Mouse (Mus musculus) kidney, postnatal 14 days (tissue): ENCODE results near the gene Fiz1.

ENCODE experiments used
- DNase-seq: peaks from one replicate; pipeline ENCODE4 v3.0.0; 2022; ENCODE audit warnings: mixed read lengths

The Fiz1 gene

DNA sequence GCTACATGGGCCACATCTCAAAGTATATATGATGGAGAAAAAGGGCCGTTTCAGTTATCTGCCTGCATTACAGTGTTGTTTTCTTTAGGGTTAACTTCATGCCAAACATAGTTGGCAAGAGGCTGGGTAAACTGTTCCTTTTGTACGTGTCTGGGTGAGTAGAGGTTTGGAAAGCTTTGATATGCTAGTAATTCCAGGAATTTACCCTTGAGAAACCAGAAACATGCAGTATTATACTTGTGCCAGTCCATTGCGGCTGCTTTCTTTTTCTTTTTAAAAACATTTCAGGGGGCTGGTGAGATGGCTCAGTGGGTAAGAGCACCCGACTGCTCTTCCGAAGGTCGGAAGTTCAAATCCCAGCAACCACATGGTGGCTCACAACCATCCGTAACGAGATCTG lies 17.6 kb downstream of the Fiz1 start:
- DNase-seq, result no peak

DNA sequence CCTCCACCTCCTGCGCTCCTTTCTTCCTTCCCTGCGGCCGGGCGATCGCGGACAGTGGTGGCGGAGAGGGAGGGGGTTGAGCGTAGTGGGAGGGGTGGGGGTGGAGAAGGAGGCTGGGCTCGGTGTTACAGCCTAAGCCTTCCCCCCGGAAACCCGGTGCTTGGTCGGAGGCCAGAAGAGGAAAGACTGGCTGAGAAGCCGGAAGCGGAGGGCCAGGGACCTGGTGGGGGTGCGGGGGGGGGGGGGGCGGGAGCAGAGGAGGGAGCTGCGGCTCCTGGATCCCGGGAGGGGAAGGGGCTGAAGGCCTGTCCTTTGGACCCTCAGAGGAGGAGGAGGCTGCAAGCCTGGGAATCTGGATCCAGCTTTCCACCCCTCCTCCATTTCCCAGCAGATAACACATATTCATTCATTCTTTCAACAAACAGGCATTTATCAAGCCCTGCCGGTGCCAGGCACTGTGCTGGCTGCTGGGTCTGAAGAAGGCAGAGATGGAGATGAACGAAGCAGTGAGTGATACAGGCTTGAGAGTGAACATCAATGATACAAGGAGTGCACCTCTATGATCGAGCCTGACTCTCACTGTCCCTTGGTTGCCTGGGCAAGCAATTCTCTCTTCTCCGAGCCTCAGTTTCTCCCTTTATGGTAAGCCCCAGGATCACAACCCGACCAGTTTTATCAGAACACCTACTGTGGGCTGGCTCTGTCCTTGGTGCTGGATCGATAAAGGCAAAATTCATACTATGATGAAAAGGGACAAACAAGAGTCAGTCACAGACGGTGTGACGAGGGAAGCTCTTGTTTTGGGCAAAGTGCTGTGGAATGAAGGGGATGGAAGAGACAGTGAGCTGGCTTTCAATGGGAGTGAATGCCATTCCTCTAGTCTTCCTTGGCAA lies 18.2 kb downstream of the Fiz1 start, which contains the start of gene Zfp579:
TSS of gene Zfp579 (minus strand) at position 156 of the 893 bp plus-strand sequence.
- DNase-seq, result peak; percentile 94

DNA sequence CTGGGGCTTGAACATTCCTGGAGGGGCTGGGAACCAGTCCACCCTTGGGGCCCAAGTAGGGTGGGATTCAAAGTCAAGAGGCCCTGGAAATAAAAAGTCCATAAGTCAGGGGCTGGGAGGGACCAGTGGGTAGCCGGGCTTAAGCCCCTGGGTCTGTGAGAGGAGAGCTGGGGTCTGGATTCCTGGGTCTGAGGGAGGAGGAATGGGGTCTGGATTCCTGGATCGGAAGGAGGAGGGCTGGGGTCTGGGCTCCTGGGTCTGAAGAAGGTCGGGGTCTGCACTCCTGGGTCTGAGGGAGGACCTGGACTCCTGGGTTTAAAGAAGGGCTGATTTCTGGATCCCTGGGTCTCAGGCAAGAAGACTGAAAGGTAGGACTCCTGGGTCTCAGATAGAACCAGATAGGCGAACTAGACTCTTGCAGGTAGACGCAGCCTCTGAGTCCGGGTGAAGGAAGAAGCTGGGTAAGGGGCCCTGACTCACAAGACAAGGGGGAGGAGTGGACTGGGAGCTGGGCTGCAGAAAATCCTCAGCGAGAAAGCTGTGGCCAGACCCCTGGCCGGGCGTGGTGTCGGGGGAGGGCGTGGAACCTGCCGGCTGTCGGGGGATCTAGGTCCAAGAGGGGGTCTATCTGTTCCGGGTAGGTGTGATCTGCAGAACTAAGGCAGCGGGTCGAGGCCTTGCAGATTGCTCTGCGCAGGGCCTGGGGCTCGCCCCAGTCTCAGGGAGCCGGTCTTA lies 19.1 kb downstream of the Fiz1 start:
- DNase-seq, result no peak

DNA sequence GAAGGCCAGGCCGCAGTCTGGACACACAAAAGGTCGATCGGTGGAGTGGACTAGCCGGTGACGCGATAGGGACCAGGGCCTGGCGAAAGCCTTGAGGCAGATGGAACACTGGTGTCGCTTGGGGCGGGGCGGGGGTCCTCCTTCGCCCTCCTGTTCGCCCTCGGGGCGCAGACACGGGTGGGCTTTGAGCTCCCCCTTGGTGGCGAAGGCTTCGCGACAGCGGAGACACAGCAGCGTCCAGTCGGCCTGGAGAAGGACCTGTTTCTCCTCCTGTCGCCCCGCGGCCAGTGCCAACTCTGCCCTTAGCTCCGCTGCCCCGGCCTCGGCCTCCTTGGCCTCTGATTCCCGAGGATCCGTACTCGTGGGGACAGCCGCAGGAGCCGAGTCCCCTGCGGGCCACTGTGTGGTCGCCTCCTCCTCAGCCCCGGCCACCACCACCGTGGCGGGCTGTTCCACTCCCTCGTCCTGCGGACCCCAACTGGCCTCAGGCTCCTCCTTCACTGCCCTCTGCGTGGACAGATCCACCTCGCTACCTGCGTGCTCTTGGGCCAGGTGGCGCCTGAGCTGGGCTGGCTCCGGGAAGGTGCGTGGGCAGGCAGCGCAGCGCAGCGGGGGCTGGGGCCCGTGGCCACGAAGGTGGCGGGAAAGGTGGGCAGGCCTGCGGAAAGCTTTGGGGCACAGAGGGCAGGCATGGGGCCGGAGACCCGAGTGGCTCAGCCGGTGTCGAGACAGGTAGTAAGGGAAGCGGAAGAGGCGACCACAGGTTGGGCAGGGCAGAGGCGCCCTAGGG lies 20.3 kb downstream of the Fiz1 start:
- DNase-seq, result no peak

DNA sequence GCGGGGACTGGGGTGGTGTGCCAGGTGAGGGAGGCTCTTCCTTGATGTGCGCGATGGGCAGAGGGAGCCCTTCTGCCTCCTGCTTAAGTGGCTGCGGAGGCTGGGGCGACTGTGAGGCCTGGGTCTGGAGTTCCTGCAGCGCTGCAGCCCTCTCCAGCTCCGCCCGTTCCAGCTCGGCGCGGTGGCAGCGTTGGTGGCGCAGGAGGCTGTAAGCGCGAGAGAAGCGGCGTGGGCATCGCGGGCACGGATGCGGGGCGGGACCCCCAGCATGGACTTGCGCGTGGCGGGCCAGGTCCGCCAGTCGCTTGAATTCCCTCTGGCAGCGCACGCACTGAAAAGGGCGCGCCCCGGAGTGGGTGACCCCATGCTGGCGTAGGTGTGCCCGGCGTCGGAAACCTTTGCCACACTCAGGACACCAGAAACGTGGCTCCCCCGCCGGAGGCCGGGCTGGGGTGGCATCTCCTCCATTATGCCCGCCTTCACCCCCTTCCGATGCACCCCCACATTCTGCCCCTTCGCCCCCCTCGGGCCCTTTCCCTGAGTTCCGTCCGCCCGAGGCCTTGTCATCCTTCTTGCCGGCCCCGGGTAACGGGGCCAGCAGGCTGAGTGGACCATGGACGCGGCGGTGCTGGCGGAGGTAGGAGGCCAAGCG lies 21.0 kb downstream of the Fiz1 start:
- DNase-seq, result no peak

DNA sequence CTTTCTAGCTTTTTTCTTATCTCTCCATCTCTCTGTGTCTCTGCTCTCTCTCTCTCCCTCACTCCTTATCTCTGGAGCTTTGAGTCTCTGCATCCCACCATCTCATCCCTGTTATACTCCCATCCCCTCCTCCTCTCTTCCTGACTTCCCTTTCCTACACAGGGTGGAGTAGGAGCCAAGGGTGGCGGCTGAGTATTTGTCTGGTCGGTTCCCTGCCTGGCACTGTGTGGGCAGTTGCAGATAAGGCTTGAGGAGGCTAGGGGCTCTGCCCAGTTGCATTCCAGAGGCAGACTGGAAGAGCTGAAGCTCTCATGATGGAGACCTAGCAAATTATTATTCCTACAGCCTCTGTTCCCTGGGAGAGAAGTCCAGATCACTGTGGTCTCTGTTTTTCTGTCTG lies 26.2 kb downstream of the Fiz1 start:
- no peak for DNase-seq

DNA sequence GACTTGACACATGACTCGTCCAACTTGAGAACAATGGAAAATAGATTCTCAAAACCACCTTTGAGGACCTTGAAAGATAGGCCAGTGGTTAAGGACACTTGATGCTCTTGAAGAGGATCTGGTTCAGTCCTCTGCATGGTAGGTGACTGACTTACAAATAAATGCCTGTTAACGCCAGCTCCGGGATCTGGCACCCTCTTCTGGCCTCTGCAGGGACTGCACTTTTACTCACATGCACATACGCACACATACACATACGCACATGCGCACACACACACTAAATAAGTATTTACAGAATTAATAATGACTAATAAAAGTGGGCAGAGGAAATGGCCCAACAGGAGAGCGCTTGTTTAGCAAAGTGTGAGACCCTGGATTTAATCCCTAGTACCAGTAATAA lies 37.7 kb downstream of the Fiz1 start:
- DNase-seq, result no peak

DNA sequence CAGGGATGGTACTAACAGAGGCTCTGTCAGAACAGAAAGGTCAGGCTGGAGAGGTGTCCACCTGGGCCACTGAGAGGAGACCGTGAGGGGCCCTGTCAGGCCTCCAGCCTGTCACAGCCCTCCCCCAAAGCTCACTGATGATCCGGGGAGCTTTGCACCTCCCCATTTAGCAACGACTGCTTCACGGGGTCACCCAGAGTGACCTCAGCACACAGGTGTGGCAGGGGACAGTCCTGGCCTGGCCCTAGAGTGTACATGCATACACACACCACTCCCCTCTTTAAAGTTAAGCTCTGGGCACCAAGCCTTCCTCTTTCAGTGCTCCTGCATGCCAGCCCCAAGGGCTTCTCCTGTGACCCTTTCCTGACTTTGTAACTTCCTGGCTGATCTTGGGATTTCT lies 39.0 kb downstream of the Fiz1 start:
- DNase-seq, result no peak

DNA sequence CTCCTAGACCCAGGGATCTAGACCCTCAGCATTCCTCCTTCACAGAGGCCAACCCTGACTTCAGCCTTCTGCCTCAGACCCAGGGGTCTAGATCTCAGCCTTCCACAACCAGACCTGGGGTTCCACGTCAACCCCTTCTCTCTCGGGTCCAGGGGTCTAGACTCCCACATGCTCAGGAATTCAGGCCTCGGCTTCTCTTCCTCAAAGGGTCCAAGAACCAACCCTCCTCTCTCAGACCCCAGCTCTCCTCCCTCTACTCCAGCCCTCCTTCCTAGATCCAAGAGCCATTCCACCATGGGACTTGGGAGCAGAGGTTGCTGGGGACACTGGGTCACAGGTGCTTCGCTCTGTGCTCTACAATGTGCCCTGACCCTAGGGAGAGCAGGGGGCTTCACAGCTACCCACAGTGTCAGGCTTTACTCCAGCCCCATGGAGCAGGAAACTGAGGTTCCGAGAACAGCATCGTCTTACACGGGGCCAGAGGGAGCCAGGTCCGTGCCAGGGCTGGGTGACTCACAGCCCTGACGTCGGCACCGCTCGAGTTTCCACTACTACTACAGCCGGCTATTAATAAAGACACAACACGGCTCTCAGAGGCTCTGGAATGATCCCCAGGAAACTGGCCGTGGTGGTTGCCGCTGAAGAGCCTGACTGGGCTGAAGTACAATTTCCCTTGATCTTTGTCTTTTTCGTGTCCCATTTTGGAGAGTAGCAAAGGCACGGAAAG lies 42.0 kb downstream of the Fiz1 start:
- peak; percentile 22 for DNase-seq

DNA sequence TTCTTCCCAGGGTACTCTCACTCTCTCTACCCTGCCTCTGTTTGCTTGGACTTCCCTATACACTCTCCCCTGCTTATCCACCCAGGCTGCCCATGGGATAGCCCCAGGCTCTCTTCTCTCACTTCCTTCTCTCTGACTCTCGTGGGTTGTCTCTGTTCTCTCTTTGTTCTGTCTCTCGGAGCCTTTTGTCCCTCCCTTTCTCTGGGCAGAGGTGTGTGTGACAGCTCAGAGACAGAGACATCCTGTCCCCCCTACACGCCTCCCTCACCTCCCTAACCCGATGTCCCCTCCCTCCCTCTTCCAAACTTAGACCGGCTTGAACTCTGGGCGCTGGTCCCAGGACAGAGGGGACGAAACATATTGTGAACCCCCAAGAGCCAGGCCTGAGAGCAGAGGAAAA lies 42.8 kb downstream of the Fiz1 start:
- no peak for DNase-seq

DNA sequence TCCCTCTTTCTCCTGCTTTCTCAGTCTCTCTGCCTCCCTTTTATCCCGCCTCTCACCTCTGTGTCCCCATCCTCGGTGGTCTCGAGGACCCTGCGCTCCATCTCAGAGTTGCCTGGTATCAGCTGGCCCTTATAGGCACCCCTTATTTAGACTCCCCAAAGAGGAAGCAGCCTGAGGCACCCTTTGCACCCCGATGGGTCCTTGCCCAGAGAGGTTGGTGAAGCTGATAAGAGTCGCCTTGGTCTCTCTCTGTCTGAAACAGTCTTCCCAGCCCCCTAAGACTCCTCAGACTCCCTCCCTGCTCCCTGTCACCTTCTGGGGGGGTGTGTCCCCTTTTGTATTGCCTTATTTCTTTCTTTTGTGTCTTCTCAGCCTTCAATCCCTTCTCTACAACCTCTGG lies 43.4 kb downstream of the Fiz1 start, which contains the start of gene Sbk3:
TSS of gene Sbk3 (minus strand) at position 101 of the 400 bp plus-strand sequence.
- no peak for DNase-seq

DNA sequence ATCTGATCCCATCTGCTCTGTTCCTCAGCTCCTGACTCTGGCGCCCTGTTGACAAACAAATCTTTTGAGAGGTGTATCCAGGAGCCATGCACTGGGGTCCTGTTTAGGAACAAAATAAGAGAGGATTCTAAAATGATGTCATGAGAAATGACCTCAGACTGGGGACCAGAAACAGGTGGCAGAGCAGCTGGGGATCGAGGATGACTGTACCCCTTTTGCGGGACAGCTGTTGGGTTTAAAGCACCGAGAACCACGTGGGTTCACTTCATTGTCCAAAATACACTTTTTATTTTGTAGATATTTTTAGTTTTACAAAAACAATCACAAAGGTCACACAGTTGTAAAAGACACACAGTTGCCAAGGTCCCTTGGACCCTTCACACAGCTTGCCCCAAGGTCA lies 49.5 kb downstream of the Fiz1 start:
- DNase-seq, result no peak

DNA sequence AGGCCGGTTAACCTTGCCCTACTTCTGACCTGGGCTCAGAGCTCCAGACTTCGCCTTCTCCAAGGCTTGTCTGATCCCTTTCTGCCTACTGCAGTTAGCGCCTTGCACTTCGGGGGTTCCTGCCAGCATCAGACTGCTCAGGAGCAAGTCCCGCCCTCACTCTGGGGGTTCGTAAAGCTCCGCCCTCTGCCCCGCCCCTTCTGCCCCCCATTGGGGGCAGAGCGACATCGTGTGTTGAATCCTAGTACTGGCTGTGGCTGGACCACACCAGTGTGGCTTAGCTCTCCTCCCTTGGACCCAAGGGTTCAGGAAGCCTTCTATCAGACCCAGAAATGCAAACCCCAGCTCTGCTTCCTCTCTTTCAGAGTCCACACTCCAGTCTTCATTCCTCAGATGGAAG lies 50.2 kb downstream of the Fiz1 start, which contains the start of gene Sbk2:
TSS of gene Sbk2 (minus strand) at position 135 of the 400 bp plus-strand sequence.
- DNase-seq, result peak; percentile 86

DNA sequence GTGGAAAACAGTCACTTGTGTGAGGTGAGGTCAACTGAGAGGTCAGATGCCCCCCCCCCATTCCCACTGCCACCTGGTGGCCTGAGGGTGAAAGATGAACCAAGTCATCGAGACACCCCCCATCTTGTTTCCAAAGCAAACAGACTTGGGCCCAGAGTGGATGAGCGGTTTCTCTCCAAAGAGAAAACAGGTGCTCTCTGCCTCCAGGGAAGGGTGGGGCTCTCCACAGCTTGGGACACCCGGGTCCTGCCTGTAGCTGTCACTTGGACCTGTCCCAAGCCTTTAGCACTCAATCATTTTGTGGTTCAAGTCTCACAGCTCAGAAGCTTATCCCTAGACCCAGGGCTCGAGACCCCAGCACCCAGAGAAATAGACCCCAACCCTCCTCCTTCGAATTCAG lies 51.0 kb downstream of the Fiz1 start:
- DNase-seq, result no peak

DNA sequence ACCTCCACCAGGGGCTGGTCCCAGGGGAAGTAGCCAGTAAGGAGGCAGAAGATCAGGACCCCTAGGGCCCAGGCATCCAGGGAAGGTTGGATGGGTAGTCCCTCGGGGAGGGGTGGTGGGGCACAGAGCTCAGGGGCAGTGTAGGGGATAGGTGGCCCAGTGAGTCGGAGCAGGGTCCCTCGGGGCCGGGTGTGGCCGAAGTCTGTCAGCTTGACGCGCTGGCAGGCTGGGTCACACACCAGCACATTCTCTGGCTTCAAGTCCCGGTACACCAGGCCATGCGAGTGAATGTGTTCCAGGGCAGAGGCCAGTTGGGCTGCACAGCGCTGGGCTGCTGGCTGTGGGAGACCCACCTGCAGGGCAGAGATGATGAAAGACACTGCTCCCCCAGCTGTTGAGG lies 57.1 kb downstream of the Fiz1 start:
- no peak for DNase-seq
